ENCODE assay signal across 9 mouse cellular contexts in the genomic region with DNA sequence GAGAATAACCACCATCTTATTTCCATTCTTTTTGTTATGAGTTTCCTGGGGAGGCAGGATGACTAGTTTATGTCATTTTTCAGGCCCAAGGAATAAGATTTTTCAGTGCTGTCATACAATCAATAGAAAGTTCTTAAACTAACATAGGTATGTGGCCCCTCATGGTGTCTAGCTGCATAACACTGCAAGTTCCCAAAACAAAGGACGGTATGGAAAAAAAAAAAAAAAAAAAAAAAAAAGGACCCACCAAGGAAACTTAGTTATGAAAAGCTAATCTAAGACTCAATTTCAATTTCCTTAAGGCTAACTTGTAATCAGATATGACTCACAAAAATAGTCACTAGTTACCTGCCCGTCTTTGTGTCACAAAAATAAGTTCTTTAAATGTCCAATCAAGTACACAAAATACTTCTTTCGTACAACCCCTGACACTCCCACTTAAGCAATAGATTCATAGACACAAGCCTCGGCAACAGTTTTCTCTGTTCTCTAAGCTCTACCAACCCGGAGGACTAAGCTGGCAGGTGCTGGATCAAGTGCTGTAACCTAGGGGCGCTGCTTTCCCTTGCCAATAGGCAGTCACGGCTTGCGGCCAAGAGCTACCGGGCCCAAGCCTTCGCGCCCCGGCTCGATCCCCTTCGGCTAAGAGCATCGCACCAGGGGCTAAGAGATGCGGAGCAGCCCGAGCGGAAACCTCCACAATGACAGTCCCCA. TPM values are rescaled to one million over a fixed set of nuclear protein-coding genes. Genes with fewer than 3 reads are reported as not detected.
DNase-seq lines count a peak whose midpoint lies in the region; ATAC-seq and TF ChIP-seq lines count a peak whose summit lies in the region.
"Had no signal": no experiment of that assay in that cellular context is flagged by ENCODE, and none has a peak within 500 bp of the region (broad histone marks: within the 10 kb centered on the region; RNA-seq: fewer than 3 reads in every experiment).

No protein-coding gene starts in this region.

- no peak for TF ChIP-seq EP300 in heart, postnatal 0 days (IDR thresholded peaks at IDR 0.05; ENCODE audit: low read depth)

- H3K4me1 ChIP-seq in heart, postnatal 0 days (ENCODE audit: control insufficient read depth, insufficient read depth) = peaks cover 7% of the 10 kb centered on the region
- H3K4me1 ChIP-seq in forebrain, embryonic 10.5 days = peaks cover 15% of the 10 kb centered on the region
- peaks cover 18% of the 10 kb centered on the region for H3K4me1 ChIP-seq in liver, embryonic 12.5 days
- peaks cover 6% of the 10 kb centered on the region; the same call in 1 of the 2 replicates for H3K4me1 ChIP-seq in stomach, embryonic 14.5 days (ENCODE audit: control insufficient read depth, insufficient read depth, low read length)

- H3K4me2 ChIP-seq in heart, postnatal 0 days (ENCODE audit: low read depth, low read length) = peak overlapping the region; percentile 88
- peak overlapping the region; percentile 74 for H3K4me2 ChIP-seq in liver, embryonic 12.5 days
- H3K4me2 ChIP-seq in stomach, embryonic 14.5 days (replicated peaks; ENCODE audit: low read depth, low read length) = peak overlapping the region; percentile 51

- no peak for DNase-seq in heart, postnatal 0 days (ENCODE audit: low spot score)
- no peak for DNase-seq in heart, adult 11 months
- peak; percentile 33 for DNase-seq in ES-CJ7 (ENCODE audit: low read depth, low spot score)
- DNase-seq in forebrain, embryonic 10.5 days (ENCODE audit: extremely low spot score, low spot score) = no peak
- no peak for DNase-seq in cerebellum, postnatal 36 days
- no peak for DNase-seq in ovary, postnatal 36 days (ENCODE audit: low spot score)

- ATAC-seq in heart, postnatal 0 days (ENCODE audit: insufficient read depth, low read depth) = peak; percentile 53
- peak; percentile 67 for ATAC-seq in liver, embryonic 12.5 days
- peak; percentile 60 for ATAC-seq in stomach, embryonic 14.5 days (ENCODE audit: insufficient number of reproducible peaks, insufficient read depth, low FRiP score, low read depth)

- H3K4me3 ChIP-seq in heart, postnatal 0 days (ENCODE audit: low read depth, low read length) = peak overlapping the region; percentile 97
- peak overlapping the region; percentile 90 for H3K4me3 ChIP-seq in forebrain, embryonic 10.5 days
- H3K4me3 ChIP-seq in liver, embryonic 12.5 days = peak overlapping the region; percentile 88
- H3K4me3 ChIP-seq in stomach, embryonic 14.5 days (ENCODE audit: low read depth, low read length) = peak overlapping the region; percentile 75

- no peaks in the 10 kb centered on the region for H3K36me3 ChIP-seq in heart, postnatal 0 days (replicated peaks; ENCODE audit: control insufficient read depth, insufficient read depth, low read length)
- 0 out of 2 replicates have a peak, but pooled peaks cover 6% of the 10 kb centered on the region for H3K36me3 ChIP-seq in forebrain, embryonic 10.5 days (replicated peaks)
- peaks cover 11% of the 10 kb centered on the region; the same call in 1 of the 2 replicates for H3K36me3 ChIP-seq in liver, embryonic 12.5 days
- no peaks in the 10 kb centered on the region for H3K36me3 ChIP-seq in stomach, embryonic 14.5 days (ENCODE audit: control insufficient read depth, insufficient read depth, low read length)

- peak overlapping the region; percentile 99 for H3K27ac ChIP-seq in heart, postnatal 0 days (ENCODE audit: low read depth)
- H3K27ac ChIP-seq in forebrain, embryonic 10.5 days = peak overlapping the region; percentile 99
- H3K27ac ChIP-seq in liver, embryonic 12.5 days = peak overlapping the region; percentile 88
- peak overlapping the region; percentile 95 for H3K27ac ChIP-seq in stomach, embryonic 14.5 days (ENCODE audit: low read length)

- WGBS in heart, postnatal 0 days = 2% methylated on average over 18 of the region's 18 CpGs
- 2% methylated on average over 18 of the region's 18 CpGs for WGBS in forebrain, embryonic 10.5 days
- WGBS in liver, embryonic 12.5 days (ENCODE audit: insufficient replicate concordance) = under 1% methylated on average over 18 of the region's 18 CpGs
- WGBS in stomach, embryonic 14.5 days = 2% methylated on average over 18 of the region's 18 CpGs

- peak overlapping the region; percentile 90 for H3K9ac ChIP-seq in heart, postnatal 0 days (replicated peaks; ENCODE audit: low read depth, low read length)
- H3K9ac ChIP-seq in liver, embryonic 12.5 days = peak overlapping the region; percentile 90
- H3K9ac ChIP-seq in stomach, embryonic 14.5 days (replicated peaks; ENCODE audit: low read depth, low read length) = peak overlapping the region; percentile 75

- no peak for TF ChIP-seq CTCF in heart, postnatal 0 days (IDR thresholded peaks at IDR 0.05; ENCODE audit: low read depth)

- no peaks in the 10 kb centered on the region for H3K27me3 ChIP-seq in heart, postnatal 0 days (ENCODE audit: control insufficient read depth, insufficient read depth, low read length)
- no peaks in the 10 kb centered on the region for H3K27me3 ChIP-seq in forebrain, embryonic 10.5 days (ENCODE audit: poor library complexity, severe bottlenecking)
- H3K27me3 ChIP-seq in liver, embryonic 12.5 days (replicated peaks) = no peaks in the 10 kb centered on the region
- no peaks in the 10 kb centered on the region for H3K27me3 ChIP-seq in stomach, embryonic 14.5 days (ENCODE audit: control insufficient read depth, insufficient read depth, low read length)

- H3K9me3 ChIP-seq in heart, postnatal 0 days (replicated peaks; ENCODE audit: control insufficient read depth, low read length) = no peaks in the 10 kb centered on the region
- H3K9me3 ChIP-seq in forebrain, embryonic 10.5 days = no peaks in the 10 kb centered on the region
- H3K9me3 ChIP-seq in liver, embryonic 12.5 days (replicated peaks) = no peaks in the 10 kb centered on the region
- H3K9me3 ChIP-seq in stomach, embryonic 14.5 days (ENCODE audit: control insufficient read depth, low read depth, low read length) = no peaks in the 10 kb centered on the region

RNA-seq across cellular contexts. Expression of a gene that starts 0.7 kb away (rescaled TPM):
- 72.7 and 73.8 TPM in 2 replicates for total RNA-seq in heart, postnatal 0 days (2014; rRNA removed; ENCODE audit: low replicate concordance)
- polyA plus RNA-seq in heart, postnatal 0 days (2015; fragmentation: Nextera tagmentation; extraction: Ambion mirVana) = 52.5 and 56.8 TPM in 2 replicates
- polyA plus RNA-seq in forebrain, embryonic 10.5 days (2016; fragmentation: Nextera tagmentation; extraction: Ambion mirVana) = 99.5 and 100 TPM in 2 replicates
- polyA plus RNA-seq in liver, embryonic 12.5 days (2016; fragmentation: Nextera tagmentation; extraction: Ambion mirVana) = 54.4 and 55.2 TPM in 2 replicates
- polyA plus RNA-seq in stomach, embryonic 14.5 days (2014; fragmentation: Nextera tagmentation; extraction: Ambion mirVana) = 69.4 and 77.6 TPM in 2 replicates

RNA-seq across cellular contexts. Expression of a gene that starts 47.6 kb away (rescaled TPM):
- total RNA-seq in heart, postnatal 0 days (2014; rRNA removed; ENCODE audit: low replicate concordance) = not detected in 2 replicates
- polyA plus RNA-seq in heart, postnatal 0 days (2015; fragmentation: Nextera tagmentation; extraction: Ambion mirVana) = 0.15 TPM in 2 replicates
- 0.16 TPM in 1 of 2 replicates, not detected in the other for polyA plus RNA-seq in forebrain, embryonic 10.5 days (2016; fragmentation: Nextera tagmentation; extraction: Ambion mirVana)
- not detected in 2 replicates for polyA plus RNA-seq in liver, embryonic 12.5 days (2016; fragmentation: Nextera tagmentation; extraction: Ambion mirVana)
- not detected in 2 replicates for polyA plus RNA-seq in stomach, embryonic 14.5 days (2014; fragmentation: Nextera tagmentation; extraction: Ambion mirVana)

RNA-seq across cellular contexts. Expression of a gene that starts 52.6 kb away (rescaled TPM):
- 0.92 and 3.7 TPM in 2 replicates for total RNA-seq in heart, postnatal 0 days (2014; rRNA removed; ENCODE audit: low replicate concordance)
- 0.43 and 0.59 TPM in 2 replicates for polyA plus RNA-seq in heart, postnatal 0 days (2015; fragmentation: Nextera tagmentation; extraction: Ambion mirVana)
- polyA plus RNA-seq in forebrain, embryonic 10.5 days (2016; fragmentation: Nextera tagmentation; extraction: Ambion mirVana) = 0.99 and 1.4 TPM in 2 replicates
- polyA plus RNA-seq in liver, embryonic 12.5 days (2016; fragmentation: Nextera tagmentation; extraction: Ambion mirVana) = 0.12 TPM in 1 of 2 replicates, not detected in the other
- 0.06 and 0.07 TPM in 2 replicates for polyA plus RNA-seq in stomach, embryonic 14.5 days (2014; fragmentation: Nextera tagmentation; extraction: Ambion mirVana)

RNA-seq across cellular contexts. Expression of a gene that starts 58.3 kb away (rescaled TPM):
- not detected in 2 replicates for total RNA-seq in heart, postnatal 0 days (2014; rRNA removed; ENCODE audit: low replicate concordance)
- polyA plus RNA-seq in heart, postnatal 0 days (2015; fragmentation: Nextera tagmentation; extraction: Ambion mirVana) = not detected in 2 replicates
- not detected in 2 replicates for polyA plus RNA-seq in forebrain, embryonic 10.5 days (2016; fragmentation: Nextera tagmentation; extraction: Ambion mirVana)
- polyA plus RNA-seq in liver, embryonic 12.5 days (2016; fragmentation: Nextera tagmentation; extraction: Ambion mirVana) = not detected in 2 replicates
- polyA plus RNA-seq in stomach, embryonic 14.5 days (2014; fragmentation: Nextera tagmentation; extraction: Ambion mirVana) = not detected in 2 replicates
- polyA plus RNA-seq: brain, embryonic 14.5 days had no signal
